Mouse (Mus musculus) liver, embryonic 16.5 days (tissue): ENCODE measurements at regions not wholly inside any gene's neighbourhood (a gene's known extent, or its start where the extent isn't known, plus 50 kb on each side); places are given as distances from the start of the nearest gene placed in this dataset.

Experiments used
- ATAC-seq: fragments of 200-750 bp; cut with Nextera tagmentation; 2 replicates; pipeline ENCODE4 v1.8.0; 2017; ENCODE audit warnings: low read depth, mild to moderate bottlenecking, moderate number of reproducible peaks, moderate library complexity
- H3K27ac ChIP-seq: fragments of 300-500 bp; sonication (generic); 2 replicates; pipeline ENCODE4 v1.5.1; 2014; ENCODE audit warnings: mild to moderate bottlenecking, low read length
- H3K27me3 ChIP-seq: fragments of 300-500 bp; sonication (generic); 2 replicates; pipeline ENCODE4 v1.6.1; 2014; ENCODE audit warnings: low read depth, low read length, mixed read lengths; ENCODE audit not compliant: control insufficient read depth, insufficient read depth
- H3K36me3 ChIP-seq: fragments of 300-500 bp; sonication (generic); 2 replicates; pipeline ENCODE4 v1.6.1; 2014; ENCODE audit warnings: mild to moderate bottlenecking; ENCODE audit not compliant: control insufficient read depth, insufficient read depth
- H3K4me1 ChIP-seq: fragments of 300-500 bp; sonication (generic); 2 replicates; pipeline ENCODE4 v1.6.1; 2014; ENCODE audit warnings: low read depth, low read length, mixed read lengths; ENCODE audit not compliant: control insufficient read depth
- H3K4me2 ChIP-seq: fragments of 300-500 bp; sonication (generic); 2 replicates; pipeline ENCODE4 v1.6.1; 2014; ENCODE audit warnings: low read depth, low read length, mixed read lengths
- H3K4me3 ChIP-seq: fragments of 300-500 bp; sonication (generic); 2 replicates; pipeline ENCODE4 v1.5.1; 2014; ENCODE audit warnings: low read depth, mild to moderate bottlenecking, low read length
- H3K9ac ChIP-seq: fragments of 300-500 bp; sonication (generic); 2 replicates; pipeline ENCODE4 v1.6.1; 2014; ENCODE audit warnings: low read depth, low read length
- H3K9me3 ChIP-seq: fragments of 300-500 bp; sonication (generic); replicated peaks from 2 replicates; pipeline ENCODE4 v1.6.1; 2016; ENCODE audit warnings: low read length; ENCODE audit not compliant: control insufficient read depth
- whole genome bisulfite sequencing: fragments of 180-500 bp; shearing (Covaris S2); extraction: QIAGEN DNeasy Blood & Tissue Kit; methylation state at CpG from one replicate; pipeline ENCODE4 v1.1.7; 2014; ENCODE audit not compliant: insufficient replicate concordance; 5-methylcytosine and 5-hydroxymethylcytosine counted together

GRCm38 (mm10) chr17:88346896-88347295 lies 93.6 kb upstream of the Foxn2 start:
- H3K9ac ChIP-seq = no peak overlapping the region
- no peaks in the 10 kb centered on the region for H3K27me3 ChIP-seq
- H3K9me3 ChIP-seq = no peaks in the 10 kb centered on the region
- no peaks in the 10 kb centered on the region for H3K36me3 ChIP-seq
- no peak overlapping the region for H3K4me3 ChIP-seq
- H3K4me1 ChIP-seq = no peaks in the 10 kb centered on the region
- ATAC-seq = no peak
- WGBS = 39% methylated on average over 3 of the region's 3 CpGs
- no peak overlapping the region for H3K4me2 ChIP-seq
- H3K27ac ChIP-seq = no peak overlapping the region

- no peak for ATAC-seq
- 75% methylated on average over 5 of the region's 5 CpGs for WGBS
Measured at GRCm38 (mm10) chr17:88349825-88350460, 90.6 kb upstream of the Foxn2 start.

GRCm38 (mm10) chr17:88350986-88351385 lies 89.5 kb upstream of the Foxn2 start:
- H3K9ac ChIP-seq = no peak overlapping the region

More at GRCm38 (mm10) chr17:88349825-88350460, 90.6 kb upstream of the Foxn2 start:
- Histone ChIP-seq H3K27me3 (no peaks in the 10 kb centered on the region), H3K36me3 (no peaks in the 10 kb centered on the region), H3K4me1 (no peaks in the 10 kb centered on the region), H3K4me2 (no peak overlapping the region), H3K27ac (no peak overlapping the region), H3K4me3 (no peak overlapping the region), H3K9ac (no peak overlapping the region), H3K9me3 (no peaks in the 10 kb centered on the region)

GRCm38 (mm10) chr17:88352960-88353359 lies 87.6 kb upstream of the Foxn2 start:
- Histone ChIP-seq H3K4me1 (no peaks in the 10 kb centered on the region), H3K4me3 (no peak overlapping the region), H3K9ac (no peak overlapping the region), H3K9me3 (no peaks in the 10 kb centered on the region), H3K4me2 (no peak overlapping the region), H3K27ac (no peak overlapping the region), H3K36me3 (no peaks in the 10 kb centered on the region), H3K27me3 (no peaks in the 10 kb centered on the region)
- no peak for ATAC-seq

More at GRCm38 (mm10) chr17:88350986-88351385, 89.5 kb upstream of the Foxn2 start:
- 42% methylated on average over 5 of the region's 5 CpGs for WGBS
- no peaks in the 10 kb centered on the region for H3K36me3 ChIP-seq
- no peak overlapping the region for H3K4me3 ChIP-seq
- H3K27ac ChIP-seq = no peak overlapping the region
- ATAC-seq = no peak
- no peaks in the 10 kb centered on the region for H3K27me3 ChIP-seq
- no peak overlapping the region for H3K4me2 ChIP-seq
- H3K9me3 ChIP-seq = no peaks in the 10 kb centered on the region
- no peaks in the 10 kb centered on the region for H3K4me1 ChIP-seq

- Histone ChIP-seq H3K9me3 (no peaks in the 10 kb centered on the region), H3K36me3 (no peaks in the 10 kb centered on the region), H3K4me1 (no peaks in the 10 kb centered on the region), H3K27me3 (no peaks in the 10 kb centered on the region), H3K4me2 (no peak overlapping the region), H3K27ac (no peak overlapping the region), H3K9ac (no peak overlapping the region), H3K4me3 (no peak overlapping the region)
- WGBS = 48% methylated on average over 2 of the region's 2 CpGs
- ATAC-seq = no peak
Measured at GRCm38 (mm10) chr17:88361161-88361560, 79.3 kb upstream of the Foxn2 start.

GRCm38 (mm10) chr17:88362404-88362803 lies 78.1 kb upstream of the Foxn2 start:
- H3K9me3 ChIP-seq = no peaks in the 10 kb centered on the region
- H3K4me3 ChIP-seq = no peak overlapping the region
- no peak for ATAC-seq
- H3K4me1 ChIP-seq = no peaks in the 10 kb centered on the region
- no peak overlapping the region for H3K27ac ChIP-seq
- H3K36me3 ChIP-seq = no peaks in the 10 kb centered on the region
- no peaks in the 10 kb centered on the region for H3K27me3 ChIP-seq
- no peak overlapping the region for H3K4me2 ChIP-seq
- 83% methylated on average over 11 of the region's 11 CpGs for WGBS
- H3K9ac ChIP-seq = no peak overlapping the region

GRCm38 (mm10) chr17:88367876-88368275 lies 72.6 kb upstream of the Foxn2 start:
- Histone ChIP-seq H3K9me3 (no peaks in the 10 kb centered on the region), H3K36me3 (no peaks in the 10 kb centered on the region), H3K4me1 (no peaks in the 10 kb centered on the region), H3K9ac (no peak overlapping the region), H3K27ac (no peak overlapping the region), H3K4me3 (no peak overlapping the region), H3K4me2 (no peak overlapping the region), H3K27me3 (no peaks in the 10 kb centered on the region)
- 32% methylated on average over 5 of the region's 5 CpGs for WGBS
- ATAC-seq = no peak

GRCm38 (mm10) chr17:88369971-88370370 lies 70.5 kb upstream of the Foxn2 start:
- Histone ChIP-seq H3K4me3 (no peak overlapping the region), H3K27ac (no peak overlapping the region), H3K9ac (no peak overlapping the region), H3K4me2 (no peak overlapping the region), H3K9me3 (no peaks in the 10 kb centered on the region), H3K4me1 (no peaks in the 10 kb centered on the region), H3K27me3 (no peaks in the 10 kb centered on the region), H3K36me3 (no peaks in the 10 kb centered on the region)
- 63% methylated on average over 8 of the region's 8 CpGs for WGBS
- no peak for ATAC-seq

- Histone ChIP-seq H3K27me3 (no peaks in the 10 kb centered on the region), H3K9me3 (no peaks in the 10 kb centered on the region), H3K4me1 (no peaks in the 10 kb centered on the region), H3K27ac (no peak overlapping the region), H3K9ac (no peak overlapping the region), H3K4me3 (no peak overlapping the region), H3K4me2 (no peak overlapping the region), H3K36me3 (no peaks in the 10 kb centered on the region)
- 79% methylated on average over 9 of the region's 9 CpGs for WGBS
- ATAC-seq = no peak
Measured at GRCm38 (mm10) chr17:88370676-88371075, 69.8 kb upstream of the Foxn2 start.
